Mouse (Mus musculus) induced T-regulatory cell, adult 2 months (primary cell): ENCODE results near the gene Sdhaf2.

Experiments used
- DNase-seq: peaks from one replicate; pipeline ENCODE4 v3.0.0-alpha.2; 2012; ENCODE audit warnings: low read depth

The Sdhaf2 gene

GRCm38 (mm10) chr19:10497512-10498160, 28.3 kb downstream of the Sdhaf2 start:
- no peak for DNase-seq

GRCm38 (mm10) chr19:10496976-10497375, 29.0 kb downstream of the Sdhaf2 start:
- no peak for DNase-seq

- no peak for DNase-seq
These were observed 30.3 kb downstream of the Sdhaf2 start for GRCm38 (mm10) chr19:10495670-10496069.

GRCm38 (mm10) chr19:10486264-10486738, 39.6 kb downstream of the Sdhaf2 start:
- DNase-seq, result peak; percentile 75

GRCm38 (mm10) chr19:10482703-10483102, 43.2 kb downstream of the Sdhaf2 start, which contains the start of gene Ppp1r32:
Gene Ppp1r32, minus strand, starts transcription at chr19:10482928.
- DNase-seq, result no peak

- DNase-seq, result no peak
These were observed 46.4 kb downstream of the Sdhaf2 start for GRCm38 (mm10) chr19:10479541-10479940.

GRCm38 (mm10) chr19:10473779-10474178, 52.2 kb downstream of the Sdhaf2 start:
- DNase-seq, result no peak

- DNase-seq, result no peak
These were observed 53.0 kb downstream of the Sdhaf2 start for GRCm38 (mm10) chr19:10472958-10473357.

GRCm38 (mm10) chr19:10469171-10469658, 56.7 kb downstream of the Sdhaf2 start:
- DNase-seq, result no peak

- no peak for DNase-seq
These were observed 61.5 kb downstream of the Sdhaf2 start for GRCm38 (mm10) chr19:10464427-10464826.

GRCm38 (mm10) chr19:10461584-10461983, 64.4 kb downstream of the Sdhaf2 start:
- no peak for DNase-seq

- DNase-seq, result no peak
These were observed 66.0 kb downstream of the Sdhaf2 start for GRCm38 (mm10) chr19:10459907-10460306.

GRCm38 (mm10) chr19:10458096-10458495, 67.8 kb downstream of the Sdhaf2 start:
- no peak for DNase-seq

GRCm38 (mm10) chr19:10457484-10457800, 68.5 kb downstream of the Sdhaf2 start:
- no peak for DNase-seq

- peak; percentile 52 for DNase-seq
These were observed 69.0 kb downstream of the Sdhaf2 start, which contains the start of gene Lrrc10b for GRCm38 (mm10) chr19:10456752-10457483. Gene Lrrc10b, minus strand, starts transcription at chr19:10457473.

GRCm38 (mm10) chr19:10455437-10455806, 70.5 kb downstream of the Sdhaf2 start:
- no peak for DNase-seq

GRCm38 (mm10) chr19:10454718-10455436, 71.1 kb downstream of the Sdhaf2 start:
- no peak for DNase-seq
